Mouse (Mus musculus): Measurements from ENCODE around the gene Ccdc78.

Gene Ccdc78

GRCm38 (mm10) chr17:25809606-25810340 lies 23.4 kb downstream of the Ccdc78 start:
- in situ Hi-C loops (cut with MboI, MseI) = no loop called here

DNA sequence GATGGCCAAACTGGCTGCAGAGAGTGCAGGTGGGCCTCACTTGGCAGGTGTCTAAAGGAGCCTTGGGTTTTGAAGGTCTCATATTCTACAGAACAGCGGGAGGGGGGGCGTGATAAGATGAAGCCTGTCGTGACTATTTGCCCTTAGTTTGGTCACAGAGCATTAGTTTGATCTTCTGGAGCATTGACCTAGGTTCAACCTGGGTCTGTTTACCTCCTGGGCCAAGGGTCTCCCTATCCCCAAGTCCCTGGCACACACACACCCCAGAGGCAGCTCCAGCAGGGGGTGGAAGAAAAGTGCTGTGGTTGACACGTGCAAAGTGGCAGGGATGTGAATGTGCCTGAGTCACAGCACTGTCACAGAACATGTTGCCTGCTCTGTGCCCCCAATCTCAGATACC lies 24.5 kb downstream of the Ccdc78 start:
- in situ Hi-C loops (cut with MboI, MseI) = no loop called here

GRCm38 (mm10) chr17:25813471-25813870 lies 27.1 kb downstream of the Ccdc78 start:
- in situ Hi-C loops (cut with MboI, MseI) = no loop called here

DNA sequence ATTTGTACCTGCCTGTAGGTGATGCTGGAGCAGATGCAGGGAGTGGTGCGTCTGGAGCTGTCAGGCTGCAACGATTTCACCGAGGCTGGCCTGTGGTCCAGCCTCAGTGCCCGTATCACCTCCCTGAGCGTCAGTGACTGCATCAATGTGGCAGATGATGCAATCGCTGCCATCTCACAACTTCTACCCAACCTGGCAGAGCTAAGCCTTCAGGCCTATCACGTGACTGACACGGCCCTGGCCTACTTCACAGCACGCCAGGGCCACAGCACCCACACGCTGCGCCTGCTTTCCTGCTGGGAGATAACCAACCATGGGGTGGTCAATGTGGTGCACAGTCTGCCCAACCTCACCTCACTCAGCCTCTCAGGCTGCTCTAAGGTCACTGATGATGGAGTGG lies 31.3 kb downstream of the Ccdc78 start:
- in situ Hi-C loops (cut with MboI, MseI) = no loop called here

DNA sequence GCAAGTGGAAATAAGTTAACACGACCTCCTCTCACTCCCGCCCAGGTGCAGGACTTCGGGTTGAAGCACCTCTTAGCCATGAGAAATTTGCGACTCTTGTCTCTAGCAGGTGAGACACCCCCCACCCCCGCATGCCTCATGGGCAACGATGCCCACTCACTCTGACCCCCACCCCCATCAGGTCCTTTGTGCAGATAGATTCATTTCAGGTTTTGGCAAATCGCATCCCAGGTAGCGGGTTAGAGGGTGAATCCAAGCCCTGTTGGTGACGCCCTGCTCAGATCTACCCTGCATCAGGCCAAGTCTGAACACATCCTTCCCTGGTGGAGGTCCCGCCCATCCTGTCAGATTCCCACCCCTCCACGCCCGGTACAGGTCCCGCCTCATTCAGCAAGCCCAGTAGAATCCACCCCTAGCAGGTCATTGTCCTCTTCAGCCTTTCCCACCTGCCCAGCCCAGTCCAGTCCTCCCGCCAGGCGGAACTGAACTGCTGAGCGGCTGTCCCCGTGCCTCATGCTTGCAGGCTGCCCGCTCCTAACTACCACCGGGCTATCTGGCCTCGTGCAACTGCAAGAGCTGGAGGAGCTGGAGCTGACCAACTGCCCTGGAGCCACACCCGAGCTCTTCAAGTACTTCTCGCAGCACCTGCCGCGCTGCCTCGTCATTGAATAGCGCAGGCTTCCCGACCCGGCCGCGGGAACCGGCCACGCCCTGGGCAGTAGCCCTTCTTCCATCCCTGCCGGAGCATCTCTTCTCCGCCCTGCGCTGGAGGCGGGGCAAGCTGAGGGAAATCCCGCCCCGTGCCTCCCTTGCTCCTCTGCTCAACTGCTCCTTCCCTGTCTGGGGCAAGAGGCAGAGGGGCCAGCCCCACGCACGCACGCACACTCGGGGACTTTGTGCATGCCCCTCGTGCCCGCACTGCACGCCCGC lies 32.7 kb downstream of the Ccdc78 start:
- in situ Hi-C loops (cut with MboI, MseI) = no loop called here

GRCm38 (mm10) chr17:25823452-25823851 lies 37.1 kb downstream of the Ccdc78 start, which contains the start of gene Wdr24:
Wdr24 (plus strand) TSS chr17:25823627.
- in situ Hi-C loops (cut with MboI, MseI) = loop anchor here in 1 of 2 experiments (10.0 kb wide), 1 partner anchor 1721 kb away; no protein-coding TSS in a partner anchor

DNA sequence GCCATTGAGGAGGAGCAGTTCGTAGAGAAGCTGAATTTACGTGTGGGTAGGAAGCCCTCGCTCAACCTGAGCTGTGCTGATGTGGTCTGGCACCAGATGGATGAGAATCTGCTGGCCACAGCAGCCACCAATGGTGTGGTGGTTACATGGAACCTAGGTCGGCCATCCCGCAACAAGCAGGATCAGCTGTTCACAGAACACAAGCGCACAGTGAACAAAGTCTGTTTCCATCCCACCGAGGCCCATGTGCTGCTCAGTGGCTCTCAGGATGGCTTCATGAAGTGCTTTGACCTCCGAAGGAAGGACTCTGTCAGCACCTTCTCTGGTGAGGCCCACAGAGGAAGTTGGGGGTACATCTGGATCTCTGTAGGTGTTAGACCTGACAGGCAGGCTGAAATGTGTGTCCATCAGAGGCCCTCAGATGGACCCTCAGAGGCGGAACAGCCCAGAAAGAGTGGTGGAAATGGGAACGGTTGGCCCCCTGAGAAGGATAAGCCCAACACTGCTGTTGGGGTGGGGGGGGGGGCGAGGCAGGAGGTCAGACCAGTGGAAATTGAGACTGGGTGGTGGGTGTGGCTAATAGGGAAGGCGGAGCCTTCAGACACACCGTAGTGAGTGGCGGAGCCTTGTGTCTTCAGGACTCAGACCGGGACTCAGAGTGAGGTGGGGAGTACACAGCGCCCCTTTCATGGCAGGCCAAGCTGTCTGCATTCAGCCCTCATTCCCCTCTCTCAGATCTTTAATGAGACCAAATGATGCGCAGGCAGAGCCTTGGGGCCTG lies 38.2 kb downstream of the Ccdc78 start:
- in situ Hi-C loops (cut with MboI, MseI) = loop anchor here in 1 of 2 experiments (10.0 kb wide), 1 partner anchor 1720 kb away; no protein-coding TSS in a partner anchor

GRCm38 (mm10) chr17:25825311-25825710 lies 38.9 kb downstream of the Ccdc78 start:
- in situ Hi-C loops (cut with MboI, MseI) = loop anchor here in 1 of 2 experiments (10.0 kb wide), 1 partner anchor 1719 kb away; no protein-coding TSS in a partner anchor

- in situ Hi-C loops (cut with MboI, MseI) = loop anchor here in 1 of 2 experiments (10.0 kb wide), 1 partner anchor 1719 kb away; no protein-coding TSS in a partner anchor
Observed at GRCm38 (mm10) chr17:25825984-25826570, 39.7 kb downstream of the Ccdc78 start.

- in situ Hi-C loops (cut with MboI, MseI) = loop anchor here in 1 of 2 experiments (10.0 kb wide), 1 partner anchor 1718 kb away; no protein-coding TSS in a partner anchor
Observed at GRCm38 (mm10) chr17:25827011-25827410, 40.6 kb downstream of the Ccdc78 start.

GRCm38 (mm10) chr17:25827546-25828222 lies 41.3 kb downstream of the Ccdc78 start:
- in situ Hi-C loops (cut with MboI, MseI) = loop anchor here in 1 of 2 experiments (10.0 kb wide), 1 partner anchor 1717 kb away; no protein-coding TSS in a partner anchor

DNA sequence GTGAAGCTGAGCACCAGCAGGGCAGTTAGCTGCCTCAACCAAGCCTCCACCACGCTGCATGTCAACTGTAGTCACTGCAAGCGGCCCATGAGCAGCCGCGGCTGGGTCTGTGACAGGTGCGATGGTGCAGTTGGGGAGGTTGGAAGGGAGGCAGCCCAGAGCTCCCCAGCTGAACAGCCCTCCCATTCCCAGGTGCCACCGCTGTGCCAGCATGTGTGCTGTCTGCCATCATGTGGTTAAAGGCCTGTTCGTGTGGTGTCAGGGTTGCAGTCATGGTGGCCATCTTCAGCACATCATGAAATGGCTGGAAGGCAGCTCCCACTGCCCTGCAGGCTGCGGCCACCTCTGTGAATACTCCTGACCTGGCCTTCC lies 41.8 kb downstream of the Ccdc78 start:
- in situ Hi-C loops (cut with MboI, MseI) = loop anchor here in 1 of 2 experiments (10.0 kb wide), 1 partner anchor 1717 kb away; no protein-coding TSS in a partner anchor

- in situ Hi-C loops (cut with MboI, MseI) = loop anchor here in 1 of 2 experiments (10.0 kb wide), 1 partner anchor 1716 kb away; no protein-coding TSS in a partner anchor
Observed at GRCm38 (mm10) chr17:25828712-25829557, 42.6 kb downstream of the Ccdc78 start, which contains the start of gene Jmjd8. Jmjd8 (plus strand) TSS chr17:25828867.

- in situ Hi-C loops (cut with MboI, MseI) = loop anchor here in 1 of 2 experiments (10.0 kb wide), 1 partner anchor 1715 kb away; no protein-coding TSS in a partner anchor
Observed at GRCm38 (mm10) chr17:25829558-25830017, 43.2 kb downstream of the Ccdc78 start.

GRCm38 (mm10) chr17:25830200-25830753 lies 43.9 kb downstream of the Ccdc78 start:
- in situ Hi-C loops (cut with MboI, MseI) = no loop called here

- in situ Hi-C loops (cut with MboI, MseI) = no loop called here
Observed at GRCm38 (mm10) chr17:25830806-25831431, 44.5 kb downstream of the Ccdc78 start.

DNA sequence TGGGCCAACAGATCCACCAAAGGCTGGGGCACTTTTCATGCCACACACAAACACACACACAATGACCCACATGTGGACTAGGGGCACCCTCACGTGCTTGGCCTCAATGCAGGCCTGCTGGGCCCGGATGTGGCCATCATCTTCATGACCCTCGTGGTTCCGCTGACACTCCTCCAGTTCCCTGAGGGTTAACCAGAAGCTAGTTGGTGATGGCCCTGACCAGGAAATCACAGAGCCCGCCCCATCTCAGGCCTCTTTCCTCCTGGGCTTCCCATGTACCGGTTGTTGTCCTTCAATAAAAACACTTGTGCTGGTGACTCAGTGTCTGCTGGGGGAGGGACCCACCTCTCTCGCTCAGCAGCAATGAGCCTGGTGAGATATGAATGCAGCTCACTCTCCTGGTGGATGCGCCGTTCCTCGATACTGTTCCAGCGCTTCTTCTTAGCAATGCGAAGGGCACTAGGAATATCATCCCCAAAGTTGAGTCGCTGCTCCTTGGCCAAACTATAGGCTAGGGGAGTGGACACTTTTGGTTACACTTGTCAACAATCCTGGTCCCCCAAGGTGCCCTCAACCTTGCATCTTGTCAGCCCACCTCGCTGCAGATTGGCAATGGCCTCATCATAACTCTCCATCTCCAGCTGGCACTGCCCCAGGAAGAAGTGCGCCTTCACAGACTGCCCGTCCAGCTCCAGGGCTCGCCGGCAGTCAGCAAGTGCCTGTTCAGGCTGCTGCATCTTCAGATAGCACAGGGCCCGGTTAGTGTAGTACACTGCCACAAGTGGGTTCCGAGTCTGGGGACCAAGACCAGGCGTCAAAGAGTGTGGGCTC lies 45.3 kb downstream of the Ccdc78 start:
- in situ Hi-C loops (cut with MboI, MseI) = no loop called here

Data from T-helper 17 cell (primary cell).